Mouse (Mus musculus) heart, embryonic 11.5 days (tissue): ENCODE data around the gene Ano2. TPM values are rescaled to one million over a fixed set of nuclear protein-coding genes. Genes with fewer than 3 reads are reported as not detected.

Experiments used
- ATAC-seq: fragments of 200-750 bp; cut with Nextera tagmentation; replicated peaks from 2 replicates; pipeline ENCODE4 v1.8.0; 2017; ENCODE audit warnings: moderate library complexity; ENCODE audit not compliant: insufficient number of reproducible peaks, low FRiP score, low TSS enrichment
- H3K27ac ChIP-seq: fragments of 300-500 bp; sonication (generic); 2 replicates; pipeline ENCODE4 v1.5.1; 2014; ENCODE audit warnings: mild to moderate bottlenecking, low read depth, low read length
- H3K27me3 ChIP-seq: fragments of 300-500 bp; sonication (generic); 2 replicates; pipeline ENCODE4 v1.6.1; 2014; ENCODE audit warnings: mild to moderate bottlenecking, low read length, mixed read lengths; ENCODE audit not compliant: control insufficient read depth, insufficient read depth
- H3K36me3 ChIP-seq: fragments of 300-500 bp; sonication (generic); 2 replicates; pipeline ENCODE4 v1.6.1; 2014; ENCODE audit warnings: mild to moderate bottlenecking, low read length, moderate library complexity, mixed read lengths; ENCODE audit not compliant: control insufficient read depth, insufficient read depth
- H3K4me1 ChIP-seq: fragments of 300-500 bp; sonication (generic); 2 replicates; pipeline ENCODE4 v1.6.1; 2014; ENCODE audit warnings: low read length; ENCODE audit not compliant: control insufficient read depth, insufficient read depth
- H3K4me2 ChIP-seq: fragments of 300-500 bp; sonication (generic); 2 replicates; pipeline ENCODE4 v1.6.1; 2014; ENCODE audit warnings: mild to moderate bottlenecking, moderate library complexity
- H3K4me3 ChIP-seq: fragments of 300-500 bp; sonication (generic); 2 replicates; pipeline ENCODE4 v1.5.1; 2014; ENCODE audit warnings: low read depth, low read length
- H3K9ac ChIP-seq: fragments of 300-500 bp; sonication (generic); 2 replicates; pipeline ENCODE4 v1.6.1; 2014; ENCODE audit warnings: mild to moderate bottlenecking, low read depth, low read length, moderate library complexity
- H3K9me3 ChIP-seq: fragments of 300-500 bp; sonication (generic); replicated peaks from 2 replicates; pipeline ENCODE4 v1.6.1; 2016; ENCODE audit warnings: low read length; ENCODE audit not compliant: control insufficient read depth
- WGBS: fragments of 180-500 bp; shearing (Covaris S2); extraction: QIAGEN DNeasy Blood & Tissue Kit; methylation state at CpG from one replicate; pipeline ENCODE4 v1.1.7; 2014; ENCODE audit not compliant: insufficient replicate concordance; 5-methylcytosine and 5-hydroxymethylcytosine counted together
- polyA plus RNA-seq: library from polyadenylated mRNA; unstranded; fragments of >200 nt; fragmentation: Nextera tagmentation; extraction: Ambion mirVana; gene quantifications from 2 replicates; pipeline ENCODE4 v1.2.1, GENCODE M21; 2014

Ano2 gene
- polyA plus RNA-seq, 1 experiment from 2014 or later = 0.86 TPM

- H3K36me3 ChIP-seq = no peaks in the 10 kb centered on the region
- H3K4me1 ChIP-seq = no peaks in the 10 kb centered on the region
- H3K27me3 ChIP-seq = no peaks in the 10 kb centered on the region
- H3K9ac ChIP-seq = no peak overlapping the region
- H3K4me3 ChIP-seq = no peak overlapping the region
- ATAC-seq = no peak
- H3K27ac ChIP-seq = no peak overlapping the region
- WGBS = 81% methylated on average over 11 of the region's 11 CpGs
- H3K9me3 ChIP-seq = no peaks in the 10 kb centered on the region
- H3K4me2 ChIP-seq = no peak overlapping the region
Observed at GRCm38 (mm10) chr6:125762851-125763519, 72.8 kb downstream of the Ano2 start.

GRCm38 (mm10) chr6:125773256-125773655 is 83.0 kb downstream of the Ano2 start:
- H3K4me1 ChIP-seq = no peaks in the 10 kb centered on the region
- no peak overlapping the region for H3K27ac ChIP-seq
- H3K36me3 ChIP-seq = no peaks in the 10 kb centered on the region
- no peak overlapping the region for H3K4me3 ChIP-seq
- ATAC-seq = no peak
- no peak overlapping the region for H3K9ac ChIP-seq
- H3K4me2 ChIP-seq = no peak overlapping the region
- no peaks in the 10 kb centered on the region for H3K27me3 ChIP-seq
- WGBS = 49% methylated on average over 5 of the region's 5 CpGs
- no peaks in the 10 kb centered on the region for H3K9me3 ChIP-seq

GRCm38 (mm10) chr6:125776291-125776690 is 86.1 kb downstream of the Ano2 start:
- 72% methylated on average over 5 of the region's 5 CpGs for WGBS
- no peak for ATAC-seq

GRCm38 (mm10) chr6:125802954-125803353 is 112.7 kb downstream of the Ano2 start:
- Histone ChIP-seq H3K36me3 (no peaks in the 10 kb centered on the region), H3K9me3 (no peaks in the 10 kb centered on the region), H3K4me1 (no peaks in the 10 kb centered on the region), H3K27me3 (no peaks in the 10 kb centered on the region), H3K9ac (no peak overlapping the region), H3K4me3 (no peak overlapping the region), H3K4me2 (no peak overlapping the region), H3K27ac (no peak overlapping the region)
- WGBS = 65% methylated on average over 8 of the region's 8 CpGs
- ATAC-seq = no peak

More at GRCm38 (mm10) chr6:125776291-125776690, 86.1 kb downstream of the Ano2 start:
- H3K9ac ChIP-seq = no peak overlapping the region
- no peaks in the 10 kb centered on the region for H3K4me1 ChIP-seq
- no peak overlapping the region for H3K4me3 ChIP-seq
- no peaks in the 10 kb centered on the region for H3K9me3 ChIP-seq
- H3K36me3 ChIP-seq = no peaks in the 10 kb centered on the region
- no peak overlapping the region for H3K4me2 ChIP-seq
- H3K27me3 ChIP-seq = no peaks in the 10 kb centered on the region
- H3K27ac ChIP-seq = no peak overlapping the region

GRCm38 (mm10) chr6:125803364-125804011 is 113.3 kb downstream of the Ano2 start:
- WGBS = 56% methylated on average over 20 of the region's 20 CpGs
- ATAC-seq = no peak
- H3K27ac ChIP-seq = no peak overlapping the region

GRCm38 (mm10) chr6:125808996-125809649 is 118.9 kb downstream of the Ano2 start:
- Histone ChIP-seq H3K27ac (no peak overlapping the region), H3K4me3 (no peak overlapping the region), H3K4me2 (no peak overlapping the region), H3K27me3 (no peaks in the 10 kb centered on the region; the same call in 1 of the 2 replicates), H3K9ac (no peak overlapping the region), H3K9me3 (no peaks in the 10 kb centered on the region), H3K4me1 (no peaks in the 10 kb centered on the region), H3K36me3 (no peaks in the 10 kb centered on the region)
- ATAC-seq = no peak
- WGBS = 70% methylated on average over 9 of the region's 9 CpGs

More at GRCm38 (mm10) chr6:125803364-125804011, 113.3 kb downstream of the Ano2 start:
- H3K4me3 ChIP-seq = no peak overlapping the region
- H3K27me3 ChIP-seq = no peaks in the 10 kb centered on the region
- no peaks in the 10 kb centered on the region for H3K36me3 ChIP-seq
- no peak overlapping the region for H3K9ac ChIP-seq
- H3K9me3 ChIP-seq = no peaks in the 10 kb centered on the region
- no peaks in the 10 kb centered on the region for H3K4me1 ChIP-seq
- no peak overlapping the region for H3K4me2 ChIP-seq

- Histone ChIP-seq H3K27ac (no peak overlapping the region), H3K27me3 (no peaks in the 10 kb centered on the region; the same call in 1 of the 2 replicates), H3K4me3 (no peak overlapping the region), H3K9ac (no peak overlapping the region), H3K4me1 (no peaks in the 10 kb centered on the region), H3K36me3 (no peaks in the 10 kb centered on the region), H3K9me3 (no peaks in the 10 kb centered on the region), H3K4me2 (no peak overlapping the region)
- WGBS = 35% methylated on average over 2 of the region's 2 CpGs
- ATAC-seq = no peak
Observed at GRCm38 (mm10) chr6:125811395-125811794, 121.2 kb downstream of the Ano2 start.

GRCm38 (mm10) chr6:125838121-125838520 is 147.9 kb downstream of the Ano2 start:
- H3K36me3 ChIP-seq = no peaks in the 10 kb centered on the region
- no peak overlapping the region for H3K4me2 ChIP-seq
- no peak overlapping the region for H3K4me3 ChIP-seq
- no peak overlapping the region for H3K9ac ChIP-seq
- no peaks in the 10 kb centered on the region for H3K9me3 ChIP-seq
- no peak overlapping the region for H3K27ac ChIP-seq
- H3K27me3 ChIP-seq = no peaks in the 10 kb centered on the region
- 80% methylated on average over 4 of the region's 4 CpGs for WGBS
- no peak for ATAC-seq
- H3K4me1 ChIP-seq = no peaks in the 10 kb centered on the region
